Mouse (Mus musculus) heart, postnatal 0 days (tissue): ENCODE measurements around the gene Bnc1.

Experiments
- CTCF ChIP-seq: IDR thresholded peaks from 2 replicates; pipeline ENCODE4 v1.5.1; 2016; ENCODE audit warnings: antibody characterized with exemption, control low read depth, low read depth
- EP300 ChIP-seq: IDR thresholded peaks from 2 replicates; pipeline ENCODE4 v1.6.1; 2016; ENCODE audit warnings: antibody characterized with exemption, low read depth

- TF ChIP-seq CTCF (no peak), EP300 (no peak)
Observed at GRCm38 (mm10) chr7:82016751-82017710, 24.9 kb upstream of the Bnc1 start.
